Mouse (Mus musculus) olfactory bulb, adult 2 months (tissue): Measurements from ENCODE around the gene 1700067P10Rik.

Experiments
- CTCF ChIP-seq: fragments of 200-500 bp; IDR thresholded peaks from 2 replicates; pipeline ENCODE4 v1.5.1; 2012; ENCODE audit warnings: low read depth, mild to moderate bottlenecking, low read length, moderate library complexity; ENCODE audit not compliant: insufficient read depth
- POLR2A ChIP-seq: fragments of 200-500 bp; IDR thresholded peaks from 2 replicates; pipeline ENCODE4 v1.6.1; 2012; ENCODE audit warnings: mild to moderate bottlenecking, low read depth, low read length, moderate library complexity; ENCODE audit not compliant: insufficient read depth

DNA sequence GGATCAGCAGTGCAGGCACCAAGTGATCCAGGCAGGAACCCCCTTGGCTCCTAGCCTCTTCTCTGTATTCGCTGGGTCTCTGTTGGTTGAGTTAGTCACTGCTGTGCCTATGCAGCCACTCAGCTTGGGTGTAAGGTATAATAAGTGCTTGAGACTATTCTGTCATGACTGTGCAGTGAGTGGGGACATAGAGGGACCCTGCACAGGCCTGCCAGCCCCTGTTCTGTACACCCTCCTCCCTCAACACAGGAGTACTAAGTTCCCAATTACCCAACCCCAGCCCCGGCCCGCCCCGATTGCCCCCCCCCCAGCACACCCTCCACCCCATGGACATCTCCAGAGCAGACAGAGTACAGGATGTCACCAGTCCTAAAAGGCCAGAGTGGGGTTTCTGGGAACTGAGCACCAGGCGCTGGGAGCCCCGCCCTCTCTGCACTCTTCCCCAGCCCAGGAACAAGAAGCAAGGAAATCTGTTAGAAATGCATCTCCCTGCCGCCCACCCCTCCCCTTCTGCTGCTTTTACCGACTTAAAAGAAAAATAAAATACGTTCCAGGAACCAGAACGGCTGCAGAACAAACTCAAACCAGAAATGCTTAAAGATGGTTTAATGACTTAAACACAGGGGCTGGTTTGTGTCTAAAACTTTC lies 24.8 kb upstream of the 1700067P10Rik start:
- TF ChIP-seq CTCF, result no peak
- no peak for TF ChIP-seq POLR2A
